ENCODE assay signal across 21 mouse cellular contexts in genomic region chr10:85242701-85243100, GRCm38 (mm10). TPM values are rescaled to one million over a fixed set of nuclear protein-coding genes. Genes with fewer than 3 reads are reported as not detected.
DNase-seq lines count a peak whose midpoint lies in the region; ATAC-seq and TF ChIP-seq lines count a peak whose summit lies in the region.
"Had no signal": no experiment of that assay in that cellular context is flagged by ENCODE, and none has a peak within 500 bp of the region (broad histone marks: within the 10 kb centered on the region; RNA-seq: fewer than 3 reads in every experiment).

No protein-coding gene starts in this region.

- TF ChIP-seq CTCF in cerebellum, adult 2 months (IDR thresholded peaks at IDR 0.05; ENCODE audit: borderline replicate concordance, insufficient read depth, low read depth, low read length): no peak

- no peak overlapping the region for H3K4me3 ChIP-seq in cerebellum, adult 2 months (replicated peaks; ENCODE audit: insufficient read depth, low read depth, low read length)
- H3K4me3 ChIP-seq in midbrain, embryonic 11.5 days (ENCODE audit: low read depth, low read length): no peak overlapping the region
- H3K4me3 ChIP-seq: embryonic facial prominence, embryonic 12.5 days; forebrain, embryonic 12.5 days; heart, adult 2 months; heart, embryonic 15.5 days; intestine, embryonic 15.5 days had no signal

- TF ChIP-seq POLR2A in cerebellum, adult 2 months (IDR thresholded peaks at IDR 0.05; ENCODE audit: borderline replicate concordance, insufficient read depth, low read length): no peak

- no peak overlapping the region for H3K4me2 ChIP-seq in midbrain, embryonic 11.5 days
- H3K4me2 ChIP-seq: embryonic facial prominence, embryonic 12.5 days; forebrain, embryonic 12.5 days; heart, embryonic 11.5 days; heart, embryonic 15.5 days; hindbrain, embryonic 14.5 days; intestine, embryonic 15.5 days had no signal

- no peaks in the 10 kb centered on the region for H3K9me3 ChIP-seq in midbrain, embryonic 11.5 days (ENCODE audit: control insufficient read depth, low read length)
- H3K9me3 ChIP-seq: embryonic facial prominence, embryonic 12.5 days; forebrain, embryonic 12.5 days; heart, embryonic 15.5 days; intestine, embryonic 15.5 days had no signal

- H3K4me1 ChIP-seq in cerebellum, adult 2 months (ENCODE audit: control insufficient read depth, insufficient read depth, low read length): peaks cover 13% of the 10 kb centered on the region; the same call in 1 of the 2 replicates
- H3K4me1 ChIP-seq in midbrain, embryonic 11.5 days (ENCODE audit: control insufficient read depth, insufficient read depth, low read length): no peaks in the 10 kb centered on the region
- H3K4me1 ChIP-seq: embryonic facial prominence, embryonic 12.5 days; forebrain, embryonic 12.5 days; heart, embryonic 15.5 days; intestine, embryonic 15.5 days had no signal

- H3K27me3 ChIP-seq in cerebellum, adult 2 months (ENCODE audit: control insufficient read depth, insufficient read depth, low read length): no peaks in the 10 kb centered on the region
- no peaks in the 10 kb centered on the region for H3K27me3 ChIP-seq in midbrain, embryonic 11.5 days (ENCODE audit: control insufficient read depth, insufficient read depth, low read length)
- H3K27me3 ChIP-seq: CH12.LX; embryonic facial prominence, embryonic 12.5 days; forebrain, embryonic 12.5 days; heart, embryonic 15.5 days; intestine, embryonic 15.5 days had no signal

- H3K27ac ChIP-seq in cerebellum, adult 2 months (ENCODE audit: insufficient read depth, low read length): no peak overlapping the region
- no peak overlapping the region for H3K27ac ChIP-seq in midbrain, embryonic 11.5 days (ENCODE audit: low read depth, low read length)
- H3K27ac ChIP-seq: embryonic facial prominence, embryonic 12.5 days; forebrain, embryonic 12.5 days; heart, adult 2 months; heart, embryonic 15.5 days; hindbrain, embryonic 14.5 days; intestine, embryonic 15.5 days had no signal

- no peak overlapping the region for H3K9ac ChIP-seq in midbrain, embryonic 11.5 days (ENCODE audit: low read length)
- H3K9ac ChIP-seq: embryonic facial prominence, embryonic 12.5 days; forebrain, embryonic 12.5 days; heart, embryonic 15.5 days; hindbrain, embryonic 14.5 days; intestine, embryonic 15.5 days had no signal

- WGBS in cerebellum, adult 2 months: 16% methylated on average over 7 of the region's 7 CpGs
- 94% methylated on average over 7 of the region's 7 CpGs for WGBS in midbrain, embryonic 11.5 days

- ATAC-seq in midbrain, embryonic 11.5 days (ENCODE audit: low FRiP score): no peak
- ATAC-seq: forebrain, embryonic 16.5 days; intestine, embryonic 15.5 days; Patski had no signal

- DNase-seq in cerebellum, adult 11 months: peak; percentile 72
- peak; percentile 74 to 86 for DNase-seq in cerebellum, adult 2 months
- peak; percentile 77 to 84 for DNase-seq in cerebellum, postnatal 10 days
- DNase-seq in spleen, adult 12 weeks (ENCODE audit: low spot score): no peak
- DNase-seq in kidney, postnatal 14 days: no peak
- no peak for DNase-seq in midbrain, embryonic 11.5 days (ENCODE audit: low spot score, missing footprints)
- DNase-seq: adrenal gland, adult 2 months; adrenal gland, postnatal 25 days; gastrocnemius, postnatal 14 days; heart, adult 2 months; heart, postnatal 14 days; kidney, adult 18-20 months had no signal

- no peaks in the 10 kb centered on the region for H3K36me3 ChIP-seq in midbrain, embryonic 11.5 days (ENCODE audit: control insufficient read depth, insufficient read depth, low read length)
- H3K36me3 ChIP-seq: embryonic facial prominence, embryonic 12.5 days; forebrain, embryonic 12.5 days; heart, embryonic 15.5 days; intestine, embryonic 15.5 days had no signal

RNA-seq across cellular contexts. Expression of gene Cry1, which starts 57.8 kb away (rescaled TPM):
- polyA plus RNA-seq in cerebellum, adult 2 months (2012; rRNA removed): 23.8 and 24.6 TPM in 2 replicates
- polyA plus RNA-seq in midbrain, embryonic 11.5 days (2014; fragmentation: Nextera tagmentation; extraction: Ambion mirVana): 33.1 and 38.5 TPM in 2 replicates

Comparison
In these comparisons a context has a peak if more than half of its experiments do, and no peak if none do; other contexts are left out.
1. DNase-seq: peak in cerebellum, adult 11 months (single experiment), cerebellum, adult 2 months (2 of 2) and cerebellum, postnatal 10 days (2 of 2); none in spleen, adult 12 weeks (single experiment), kidney, postnatal 14 days (single experiment) and midbrain, embryonic 11.5 days (single experiment).